Mouse (Mus musculus): ENCODE measurements at regions not wholly inside any gene's neighbourhood (a gene's known extent, or its start where the extent isn't known, plus 50 kb on each side); places are given as distances from the start of the nearest gene placed in this dataset.

DNA sequence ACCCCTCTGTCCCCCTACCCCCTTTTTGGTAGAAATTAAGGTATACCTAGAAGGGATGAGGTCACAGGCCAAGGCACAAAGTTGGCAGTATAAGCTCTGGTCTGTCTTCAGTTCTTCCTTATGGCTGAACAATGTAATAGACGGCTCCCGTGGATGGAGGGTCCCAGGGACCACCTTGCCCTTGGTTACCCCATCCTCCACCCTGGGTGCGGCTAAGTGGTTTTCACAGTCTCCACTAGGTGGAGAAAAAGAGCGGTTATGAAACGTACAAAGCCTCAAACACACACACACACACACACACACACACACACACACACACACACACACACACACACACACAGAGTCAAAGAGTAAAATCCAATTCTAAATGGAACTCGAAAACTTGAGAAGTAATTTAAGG lies 93.1 kb downstream of the Nog start:
- Histone ChIP-seq H3K4me2 (ENCODE audit: low read depth, low read length) (no peak overlapping the region), H3K9me3 (replicated peaks; ENCODE audit: control insufficient read depth, low read length) (no peaks in the 10 kb centered on the region), H3K4me3 (ENCODE audit: low read length) (no peak overlapping the region), H3K36me3 (ENCODE audit: control insufficient read depth, insufficient read depth) (no peaks in the 10 kb centered on the region), H3K27ac (ENCODE audit: low read length) (no peak overlapping the region), H3K27me3 (ENCODE audit: control insufficient read depth, insufficient read depth, low read length) (no peaks in the 10 kb centered on the region), H3K4me1 (ENCODE audit: control insufficient read depth, insufficient read depth, low read length) (peaks cover 4% of the 10 kb centered on the region; the same call in 1 of the 2 replicates), H3K9ac (ENCODE audit: low read length) (no peak overlapping the region)
- WGBS: 50% methylated on average over 6 of the region's 6 CpGs
- no peak for ATAC-seq (replicated peaks; ENCODE audit: extremely low read depth, insufficient read depth, low FRiP score)

DNA sequence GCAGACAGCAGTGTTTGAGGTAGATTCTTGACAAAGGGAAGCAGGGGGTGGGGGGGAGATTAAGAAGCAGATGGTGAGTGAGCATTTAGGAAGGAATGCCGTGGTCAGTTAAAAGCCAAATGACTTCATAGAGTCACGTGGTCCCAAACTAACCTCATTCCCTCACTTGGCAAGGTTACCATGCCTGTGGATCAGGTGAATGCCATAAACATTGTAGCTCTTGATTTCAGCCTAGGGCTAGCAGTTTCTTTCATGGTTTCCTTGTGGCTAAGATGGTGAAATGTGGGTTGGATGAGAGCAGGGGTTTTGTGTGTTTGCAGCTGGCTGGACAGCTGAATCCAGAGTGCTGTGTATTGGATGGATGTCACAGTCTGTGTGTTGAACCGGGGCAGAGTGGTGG lies 95.3 kb downstream of the Nog start:
- ATAC-seq (replicated peaks; ENCODE audit: extremely low read depth, insufficient read depth, low FRiP score): no peak
- H3K4me3 ChIP-seq (ENCODE audit: low read length): no peak overlapping the region

DNA sequence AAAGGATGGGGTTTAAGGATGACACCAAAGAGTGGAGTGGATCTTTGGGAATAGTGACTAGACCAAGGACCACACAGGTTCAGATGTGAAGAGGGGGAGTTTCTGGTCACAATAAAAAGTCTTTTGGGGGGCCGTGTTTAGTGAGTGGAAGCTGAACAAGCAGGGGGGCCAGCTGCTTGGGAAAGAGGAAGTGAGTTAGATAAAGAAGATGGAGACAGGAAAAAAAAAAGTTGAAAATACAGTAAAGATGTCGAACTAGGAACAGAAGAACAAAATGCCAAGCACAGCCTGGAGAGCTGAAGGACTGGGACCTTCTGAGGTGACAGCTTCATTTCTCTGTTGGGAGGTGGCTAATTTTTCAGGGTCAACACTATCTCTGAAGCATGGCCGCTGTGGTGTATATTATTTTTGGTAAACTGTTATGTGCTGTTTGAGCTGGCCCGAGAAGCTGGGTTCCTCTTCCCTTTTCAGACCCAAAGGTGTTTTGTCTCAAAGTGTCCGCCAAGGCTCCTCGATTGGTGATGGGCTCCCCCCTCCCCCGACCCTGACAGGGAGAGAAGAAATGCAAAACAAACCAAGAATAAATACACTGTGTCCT lies 97.1 kb downstream of the Nog start:
- Histone ChIP-seq H3K9me3 (replicated peaks; ENCODE audit: control insufficient read depth, low read length) (no peaks in the 10 kb centered on the region), H3K36me3 (ENCODE audit: control insufficient read depth, insufficient read depth) (no peaks in the 10 kb centered on the region), H3K4me1 (ENCODE audit: control insufficient read depth, insufficient read depth, low read length) (peaks cover 4% of the 10 kb centered on the region; the same call in 1 of the 2 replicates), H3K4me3 (ENCODE audit: low read length) (no peak overlapping the region), H3K9ac (ENCODE audit: low read length) (no peak overlapping the region), H3K4me2 (ENCODE audit: low read depth, low read length) (no peak overlapping the region), H3K27ac (ENCODE audit: low read length) (no peak overlapping the region), H3K27me3 (ENCODE audit: control insufficient read depth, insufficient read depth, low read length) (no peaks in the 10 kb centered on the region)
- ATAC-seq (replicated peaks; ENCODE audit: extremely low read depth, insufficient read depth, low FRiP score): no peak
- 49% methylated on average over 7 of the region's 7 CpGs for WGBS

More for the DNA sequence above, 95.3 kb downstream of the Nog start:
- Histone ChIP-seq H3K9ac (ENCODE audit: low read length) (no peak overlapping the region), H3K9me3 (replicated peaks; ENCODE audit: control insufficient read depth, low read length) (no peaks in the 10 kb centered on the region), H3K36me3 (ENCODE audit: control insufficient read depth, insufficient read depth) (no peaks in the 10 kb centered on the region), H3K27me3 (ENCODE audit: control insufficient read depth, insufficient read depth, low read length) (no peaks in the 10 kb centered on the region), H3K27ac (ENCODE audit: low read length) (no peak overlapping the region), H3K4me1 (ENCODE audit: control insufficient read depth, insufficient read depth, low read length) (peaks cover 4% of the 10 kb centered on the region; the same call in 1 of the 2 replicates), H3K4me2 (ENCODE audit: low read depth, low read length) (no peak overlapping the region)
- 46% methylated on average over 3 of the region's 3 CpGs for WGBS

DNA sequence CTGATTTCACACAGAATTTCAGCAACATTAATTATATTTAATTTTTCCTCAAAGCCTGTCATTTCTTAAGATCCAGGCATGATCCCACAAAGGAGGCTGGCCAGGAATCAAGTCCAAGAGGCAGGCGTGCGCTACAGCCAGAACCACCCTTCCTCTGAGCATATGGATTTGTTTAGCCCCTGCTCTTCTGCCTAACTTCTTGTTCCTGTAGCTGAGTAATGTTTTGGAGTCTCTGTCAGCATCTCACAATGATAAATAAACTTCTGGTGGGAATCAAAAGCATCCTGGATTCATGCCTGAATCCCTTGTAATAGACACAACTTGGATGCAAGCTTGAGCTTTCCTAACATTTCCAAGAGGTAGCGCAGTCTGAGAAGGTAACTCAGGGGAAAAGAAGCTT lies 101.7 kb downstream of the Nog start:
- no peaks in the 10 kb centered on the region for H3K27me3 ChIP-seq (ENCODE audit: control insufficient read depth, insufficient read depth, low read length)

DNA sequence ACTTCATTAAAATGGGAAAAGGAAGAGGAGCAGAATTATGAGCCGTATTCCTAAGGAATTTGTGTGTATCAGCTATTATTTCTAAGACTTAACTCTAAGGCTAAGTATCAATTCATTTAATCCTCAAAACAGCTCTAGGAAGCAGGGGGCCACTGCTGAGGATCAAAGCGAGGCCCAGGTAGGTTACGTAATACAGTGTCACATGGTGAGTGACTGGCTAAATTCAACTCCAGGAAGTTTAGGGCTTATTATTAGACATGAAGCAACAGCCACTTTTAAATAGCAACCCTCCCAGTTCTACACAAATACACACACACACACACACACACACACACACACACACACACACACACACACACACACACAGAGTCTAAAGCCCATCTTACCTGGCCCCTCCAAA lies 109.3 kb downstream of the Nog start:
- Histone ChIP-seq H3K9ac (ENCODE audit: low read length) (no peak overlapping the region), H3K4me1 (ENCODE audit: control insufficient read depth, insufficient read depth, low read length) (no peaks in the 10 kb centered on the region), H3K9me3 (replicated peaks; ENCODE audit: control insufficient read depth, low read length) (peaks cover 3% of the 10 kb centered on the region; the same call in 1 of the 2 replicates), H3K4me3 (ENCODE audit: low read length) (no peak overlapping the region), H3K27ac (ENCODE audit: low read length) (no peak overlapping the region), H3K36me3 (ENCODE audit: control insufficient read depth, insufficient read depth) (no peaks in the 10 kb centered on the region), H3K27me3 (ENCODE audit: control insufficient read depth, insufficient read depth, low read length) (no peaks in the 10 kb centered on the region), H3K4me2 (ENCODE audit: low read depth, low read length) (no peak overlapping the region)
- ATAC-seq (replicated peaks; ENCODE audit: extremely low read depth, insufficient read depth, low FRiP score): no peak
- 60% methylated on average over 3 of the region's 3 CpGs for WGBS

More for the DNA sequence above, 101.7 kb downstream of the Nog start:
- 86% methylated on average over 3 of the region's 3 CpGs for WGBS
- H3K27ac ChIP-seq (ENCODE audit: low read length): no peak overlapping the region
- no peaks in the 10 kb centered on the region for H3K36me3 ChIP-seq (ENCODE audit: control insufficient read depth, insufficient read depth)
- no peak for ATAC-seq (replicated peaks; ENCODE audit: extremely low read depth, insufficient read depth, low FRiP score)
- H3K9me3 ChIP-seq (replicated peaks; ENCODE audit: control insufficient read depth, low read length): peaks cover 3% of the 10 kb centered on the region; the same call in 1 of the 2 replicates
- no peak overlapping the region for H3K4me3 ChIP-seq (ENCODE audit: low read length)
- H3K4me2 ChIP-seq (ENCODE audit: low read depth, low read length): no peak overlapping the region
- H3K4me1 ChIP-seq (ENCODE audit: control insufficient read depth, insufficient read depth, low read length): peaks cover 4% of the 10 kb centered on the region; the same call in 1 of the 2 replicates
- H3K9ac ChIP-seq (ENCODE audit: low read length): no peak overlapping the region

DNA sequence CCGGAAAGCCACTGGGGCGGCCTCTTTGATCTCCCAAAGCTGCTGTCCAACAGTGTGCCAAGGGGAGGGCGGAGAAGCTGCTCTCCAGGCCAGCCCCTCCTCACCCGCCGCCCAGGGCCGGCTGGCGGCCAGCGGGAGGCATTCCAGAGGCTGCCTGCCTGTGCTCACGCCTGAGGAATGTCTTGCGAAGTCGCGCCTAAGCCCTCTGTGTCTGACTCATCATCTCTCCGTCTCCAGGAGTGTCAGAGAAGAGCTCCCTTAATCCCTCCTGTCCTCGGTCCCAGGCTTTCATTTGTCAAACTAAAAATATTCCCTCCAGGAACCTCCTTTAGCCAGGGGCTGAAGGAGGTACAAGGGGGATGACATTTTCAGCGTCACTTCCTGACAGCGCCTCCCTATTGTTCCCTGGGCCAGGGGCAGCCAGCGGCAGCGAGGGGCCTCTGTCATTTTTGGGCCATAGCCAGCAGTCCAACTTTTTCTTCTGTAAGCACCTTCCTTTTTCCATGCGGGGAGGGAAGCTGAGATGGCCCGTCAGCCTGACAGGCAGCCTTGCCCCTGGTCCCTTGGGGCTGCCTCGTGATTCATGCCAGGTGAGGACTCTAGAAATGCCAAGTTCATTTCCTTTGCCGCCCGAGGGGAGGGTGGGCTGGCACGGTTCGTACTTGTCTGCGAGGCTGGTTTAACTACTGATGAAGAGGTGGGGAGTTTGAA lies 113.4 kb downstream of the Gm525 start:
- no peaks in the 10 kb centered on the region for H3K36me3 ChIP-seq (ENCODE audit: control insufficient read depth, insufficient read depth)
- H3K4me3 ChIP-seq (ENCODE audit: low read length): peak overlapping the region; percentile 37
- peak overlapping the region; percentile 24 for H3K9ac ChIP-seq (ENCODE audit: low read length)
- H3K27ac ChIP-seq (ENCODE audit: low read length): peak overlapping the region; percentile 62
- H3K4me1 ChIP-seq (ENCODE audit: control insufficient read depth, insufficient read depth, low read length): peaks cover 20% of the 10 kb centered on the region
- peak overlapping the region; percentile 65 for H3K4me2 ChIP-seq (ENCODE audit: low read depth, low read length)
- peak; percentile 92 for ATAC-seq (replicated peaks; ENCODE audit: extremely low read depth, insufficient read depth, low FRiP score)
- no peaks in the 10 kb centered on the region for H3K27me3 ChIP-seq (ENCODE audit: control insufficient read depth, insufficient read depth, low read length)
- 3% methylated on average over 26 of the region's 26 CpGs for WGBS
- H3K9me3 ChIP-seq (replicated peaks; ENCODE audit: control insufficient read depth, low read length): no peaks in the 10 kb centered on the region

DNA sequence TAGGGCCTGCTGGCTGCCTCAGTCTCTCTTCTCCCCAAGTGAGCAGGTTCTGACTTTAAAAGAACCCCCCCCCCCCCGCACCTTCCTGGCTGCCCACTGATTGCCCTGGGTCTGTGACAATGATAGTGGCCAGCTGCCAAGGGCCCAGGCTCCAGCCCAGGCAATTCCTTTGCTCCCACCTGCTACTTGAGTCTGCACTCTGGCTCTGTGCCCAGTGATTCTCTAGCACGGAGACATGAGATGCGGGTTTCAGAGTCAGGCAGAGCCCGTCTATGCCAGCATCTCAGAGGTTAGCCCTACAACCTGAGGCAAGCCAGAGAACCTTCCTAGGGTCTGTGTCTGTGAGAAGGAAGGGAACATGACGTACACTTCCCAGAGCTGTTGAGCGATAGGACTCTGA lies 112.2 kb downstream of the Gm525 start:
- H3K9ac ChIP-seq (ENCODE audit: low read length): no peak overlapping the region
- H3K4me2 ChIP-seq (ENCODE audit: low read depth, low read length): peak overlapping the region; percentile 10; the same call in 1 of the 2 replicates
- H3K27me3 ChIP-seq (ENCODE audit: control insufficient read depth, insufficient read depth, low read length): no peaks in the 10 kb centered on the region
- no peaks in the 10 kb centered on the region for H3K9me3 ChIP-seq (replicated peaks; ENCODE audit: control insufficient read depth, low read length)
- 22% methylated on average over 6 of the region's 6 CpGs for WGBS
- ATAC-seq (replicated peaks; ENCODE audit: extremely low read depth, insufficient read depth, low FRiP score): no peak
- H3K27ac ChIP-seq (ENCODE audit: low read length): no peak overlapping the region
- H3K4me3 ChIP-seq (ENCODE audit: low read length): no peak overlapping the region
- H3K36me3 ChIP-seq (ENCODE audit: control insufficient read depth, insufficient read depth): no peaks in the 10 kb centered on the region
- H3K4me1 ChIP-seq (ENCODE audit: control insufficient read depth, insufficient read depth, low read length): peaks cover 20% of the 10 kb centered on the region

DNA sequence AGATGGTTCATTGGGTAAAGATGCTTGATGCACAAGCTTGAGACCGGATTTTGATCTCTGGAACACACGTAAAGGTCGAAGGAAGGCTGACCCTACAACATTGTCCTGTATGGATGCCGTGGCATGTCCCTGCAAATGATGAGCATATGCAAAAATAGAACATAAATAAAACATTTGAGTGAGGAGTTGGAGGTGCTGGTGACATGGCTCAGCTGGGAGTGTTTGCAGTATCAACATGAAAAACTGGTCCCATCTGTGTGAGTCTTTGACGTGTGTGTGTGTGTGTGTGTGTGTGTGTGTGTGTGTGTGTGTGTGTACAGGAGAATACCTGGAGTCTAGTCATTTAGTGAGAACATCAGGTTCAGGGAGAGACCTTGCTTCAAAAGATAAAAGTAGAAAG lies 107.8 kb downstream of the Gm525 start:
- H3K4me3 ChIP-seq (ENCODE audit: low read length): no peak overlapping the region
- no peaks in the 10 kb centered on the region for H3K36me3 ChIP-seq (ENCODE audit: control insufficient read depth, insufficient read depth)
- H3K9me3 ChIP-seq (replicated peaks; ENCODE audit: control insufficient read depth, low read length): no peaks in the 10 kb centered on the region
- H3K27me3 ChIP-seq (ENCODE audit: control insufficient read depth, insufficient read depth, low read length): no peaks in the 10 kb centered on the region
- no peak for ATAC-seq (replicated peaks; ENCODE audit: extremely low read depth, insufficient read depth, low FRiP score)
- H3K4me1 ChIP-seq (ENCODE audit: control insufficient read depth, insufficient read depth, low read length): peaks cover 11% of the 10 kb centered on the region
- no peak overlapping the region for H3K27ac ChIP-seq (ENCODE audit: low read length)
- no peak overlapping the region for H3K9ac ChIP-seq (ENCODE audit: low read length)
- H3K4me2 ChIP-seq (ENCODE audit: low read depth, low read length): no peak overlapping the region
- 79% methylated on average over 5 of the region's 5 CpGs for WGBS

DNA sequence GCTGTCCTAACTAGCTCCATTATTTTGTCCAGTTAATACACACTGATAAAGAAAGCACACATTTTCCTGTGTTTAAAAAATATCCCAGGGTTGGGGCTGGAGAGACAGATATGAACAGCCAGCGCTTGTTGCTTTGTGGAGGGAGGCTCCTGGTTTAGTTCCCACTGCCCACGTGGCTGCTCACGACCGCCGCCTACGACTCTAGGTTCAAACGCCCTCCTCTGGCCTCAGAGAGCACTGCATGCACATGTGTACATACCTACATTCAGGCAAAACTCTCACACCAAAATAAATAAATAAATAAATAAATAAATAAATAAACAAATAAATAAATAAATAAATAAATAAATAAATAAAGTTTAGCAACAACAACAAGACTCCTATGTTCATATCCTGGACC lies 104.8 kb downstream of the Gm525 start:
- 89% methylated on average over 7 of the region's 7 CpGs for WGBS
- no peak for ATAC-seq (replicated peaks; ENCODE audit: extremely low read depth, insufficient read depth, low FRiP score)
- Histone ChIP-seq H3K4me1 (ENCODE audit: control insufficient read depth, insufficient read depth, low read length) (peaks cover 5% of the 10 kb centered on the region), H3K4me2 (ENCODE audit: low read depth, low read length) (no peak overlapping the region), H3K9me3 (replicated peaks; ENCODE audit: control insufficient read depth, low read length) (no peaks in the 10 kb centered on the region), H3K4me3 (ENCODE audit: low read length) (no peak overlapping the region), H3K36me3 (ENCODE audit: control insufficient read depth, insufficient read depth) (no peaks in the 10 kb centered on the region), H3K27me3 (ENCODE audit: control insufficient read depth, insufficient read depth, low read length) (no peaks in the 10 kb centered on the region), H3K9ac (ENCODE audit: low read length) (no peak overlapping the region), H3K27ac (ENCODE audit: low read length) (no peak overlapping the region)

All from heart, embryonic 16.5 days (tissue).